Mouse (Mus musculus): ENCODE results near the gene Psmd10.

Gene Psmd10

GRCm38 (mm10) chrX:140956272-140956940, at the start of gene Psmd10, which contains the start of gene Atg4a:
TSS of gene Psmd10 (minus strand) at chrX:140956728.
TSS of gene Atg4a (plus strand) at chrX:140956907.
- in situ Hi-C loops (cut with MseI, MboI), result no loop called here

GRCm38 (mm10) chrX:140998885-140999284, 42.4 kb upstream of the Psmd10 start:
- in situ Hi-C loops (cut with MseI, MboI), result no loop called here

GRCm38 (mm10) chrX:140997912-140998545, 41.5 kb upstream of the Psmd10 start:
- in situ Hi-C loops (cut with MseI, MboI), result no loop called here

- in situ Hi-C loops (cut with MseI, MboI), result no loop called here
These were observed 40.5 kb upstream of the Psmd10 start for GRCm38 (mm10) chrX:140996909-140997516.

DNA sequence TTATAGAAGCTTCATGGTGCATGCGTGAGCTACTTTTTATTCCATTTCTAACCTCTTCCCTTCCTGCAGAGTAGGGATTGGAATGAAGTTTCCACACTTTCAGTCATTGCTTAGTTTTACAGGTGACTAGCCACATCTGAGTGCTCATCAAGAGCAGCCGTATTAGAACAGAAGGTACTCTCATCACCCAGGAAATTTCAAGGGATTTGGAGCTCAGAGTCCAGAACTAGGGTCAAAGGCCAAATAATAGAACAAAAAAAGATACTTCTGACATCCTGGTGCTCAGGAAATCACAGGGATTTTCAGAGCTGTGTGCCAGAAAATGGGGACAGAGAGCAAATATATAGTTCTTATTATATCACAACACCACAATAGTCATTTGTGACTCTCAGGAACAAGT, 28.7 kb upstream of the Psmd10 start:
- in situ Hi-C loops (cut with MseI, MboI), result no loop called here

DNA sequence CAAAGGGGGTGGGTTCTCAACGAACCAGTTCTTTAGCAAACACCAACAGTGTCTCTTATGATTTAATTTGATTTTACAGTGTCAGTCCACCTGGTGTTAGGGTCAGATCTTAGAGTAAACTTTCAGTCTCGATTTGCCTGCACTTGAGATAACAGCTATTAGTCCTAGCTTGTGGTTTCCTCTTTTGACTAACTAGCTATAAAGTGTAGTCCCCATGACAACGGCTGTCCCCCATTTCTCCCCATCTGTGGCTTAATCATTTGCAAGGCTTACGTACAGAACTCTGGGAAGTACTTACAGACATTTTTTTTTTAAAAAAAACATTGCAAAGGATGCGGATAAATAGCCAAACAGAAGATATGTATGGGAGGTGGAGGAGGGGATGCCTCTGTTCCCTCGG, 28.3 kb upstream of the Psmd10 start:
- in situ Hi-C loops (cut with MseI, MboI), result no loop called here

DNA sequence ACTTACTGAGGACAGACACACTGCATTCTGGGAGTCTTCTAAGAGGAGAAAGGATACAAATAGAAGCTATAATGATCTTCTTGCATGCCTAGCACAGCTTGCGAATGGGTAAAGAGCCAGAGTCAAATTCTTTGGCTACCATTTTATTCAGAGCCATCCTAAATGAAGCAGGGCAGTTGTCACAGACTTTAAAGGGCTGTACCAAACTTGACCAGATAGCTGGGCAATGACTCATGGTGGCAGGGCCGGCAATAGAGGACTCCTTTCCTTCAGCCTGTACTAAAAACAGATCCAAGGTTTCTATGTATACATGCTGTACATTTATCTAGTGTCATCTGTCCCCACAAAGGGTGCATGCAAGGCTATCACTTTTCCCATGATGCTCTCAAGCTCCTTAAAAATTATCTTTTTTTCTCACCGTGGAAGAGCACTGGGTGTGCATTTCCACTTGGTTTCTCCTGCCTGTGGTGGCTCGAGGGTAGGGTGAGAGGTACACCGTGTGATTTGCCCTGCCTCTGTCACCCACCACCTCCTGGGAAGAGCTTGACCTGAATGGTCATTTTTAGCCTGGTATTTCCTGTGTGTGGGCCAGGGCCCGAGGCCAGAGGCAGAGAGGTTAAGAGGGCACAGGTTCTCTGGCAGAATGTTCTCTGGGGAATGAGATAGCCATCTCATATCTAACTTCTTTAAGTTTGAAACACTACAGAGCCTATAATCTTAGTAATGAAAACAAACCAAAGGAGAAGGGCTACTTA, 26.9 kb upstream of the Psmd10 start:
- in situ Hi-C loops (cut with MseI, MboI), result no loop called here

DNA sequence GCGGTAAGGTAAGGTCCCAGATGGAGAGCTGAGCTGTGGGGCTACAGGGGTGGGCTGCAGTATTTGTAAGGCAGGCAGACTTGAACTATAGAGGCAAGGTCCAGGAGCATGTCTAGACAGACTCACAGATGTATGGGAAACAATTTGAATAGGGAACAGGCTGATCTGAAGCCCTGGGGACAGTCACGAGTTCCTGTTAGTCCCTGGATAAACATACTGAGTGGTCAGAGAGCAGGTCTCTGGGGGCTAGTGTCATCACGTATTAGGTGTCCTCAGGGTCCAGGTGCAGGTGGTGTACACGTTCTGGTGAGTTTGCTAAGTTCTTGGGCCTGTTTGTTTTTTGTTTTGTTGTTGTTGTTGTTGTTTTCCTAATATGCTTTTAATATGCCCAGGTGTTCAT, 23.6 kb upstream of the Psmd10 start:
- in situ Hi-C loops (cut with MseI, MboI), result no loop called here

DNA sequence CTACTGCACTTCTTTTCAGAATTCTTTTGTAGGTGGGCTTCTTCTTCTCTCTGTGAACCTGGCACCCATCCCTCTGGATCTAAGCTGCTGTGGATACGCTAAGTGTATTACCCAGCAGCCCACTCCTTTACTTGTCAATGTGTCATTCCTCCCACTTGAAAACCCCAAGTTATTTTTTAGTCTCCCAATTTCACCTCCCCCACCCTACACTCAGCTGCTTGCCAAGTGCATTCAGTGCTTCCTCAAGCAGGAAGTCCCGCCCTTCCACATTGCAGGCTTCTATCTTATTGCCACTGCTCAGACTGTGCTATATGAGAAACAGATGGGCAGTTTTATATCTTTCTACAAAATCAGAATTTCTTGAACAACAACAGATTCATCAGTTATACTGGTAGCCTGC, 23.0 kb upstream of the Psmd10 start:
- in situ Hi-C loops (cut with MseI, MboI), result no loop called here

- in situ Hi-C loops (cut with MseI, MboI), result no loop called here
These were observed 22.4 kb upstream of the Psmd10 start for GRCm38 (mm10) chrX:140978943-140979342.

DNA sequence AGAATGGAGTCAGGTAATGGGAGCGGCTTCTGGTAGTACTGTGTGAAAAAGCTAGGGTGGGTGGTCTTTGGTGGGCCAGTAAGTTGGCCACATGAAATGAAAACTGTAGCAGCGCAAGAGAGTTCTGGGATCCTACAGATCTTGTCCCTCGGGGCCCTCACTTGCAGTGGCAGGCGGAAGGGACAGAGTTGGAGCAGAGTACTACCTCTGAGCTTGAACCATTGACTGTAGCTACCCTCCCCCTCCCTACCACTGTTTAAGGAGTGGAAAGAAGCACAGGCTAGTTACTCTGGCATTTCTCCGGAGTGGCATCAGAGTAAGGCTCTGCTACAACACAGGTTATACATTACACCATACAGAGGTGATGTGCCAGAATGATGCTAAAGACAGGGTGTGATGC, 431 bp upstream of the Psmd10 start:
- in situ Hi-C loops (cut with MseI, MboI), result no loop called here

GRCm38 (mm10) chrX:140953618-140954017, 2.9 kb downstream of the Psmd10 start:
- in situ Hi-C loops (cut with MseI, MboI), result no loop called here

- in situ Hi-C loops (cut with MseI, MboI), result no loop called here
These were observed 20.3 kb downstream of the Psmd10 start for GRCm38 (mm10) chrX:140936271-140936670.

DNA sequence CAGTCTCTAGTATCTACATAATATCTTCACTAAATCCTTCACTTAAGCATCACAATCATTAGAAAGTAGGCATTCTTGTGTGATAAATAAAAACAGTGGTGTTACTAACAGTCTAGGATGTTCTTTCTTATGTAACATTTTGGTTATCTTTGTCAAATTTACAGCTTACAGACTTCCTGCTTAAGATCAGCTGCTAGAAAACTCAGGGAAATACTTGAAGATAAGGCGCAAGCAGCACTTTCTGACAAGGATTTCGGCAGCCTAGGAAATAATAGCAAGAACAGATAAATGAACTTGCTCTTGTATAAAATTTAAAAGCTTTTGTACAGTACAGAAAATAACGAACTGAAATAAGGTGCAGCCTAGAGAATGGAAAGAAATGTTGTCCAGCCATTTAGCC, 23.3 kb downstream of the Psmd10 start:
- in situ Hi-C loops (cut with MseI, MboI), result no loop called here

- in situ Hi-C loops (cut with MseI, MboI), result no loop called here
These were observed 24.5 kb downstream of the Psmd10 start for GRCm38 (mm10) chrX:140932066-140932465.

- in situ Hi-C loops (cut with MseI, MboI), result no loop called here
These were observed 35.2 kb downstream of the Psmd10 start for GRCm38 (mm10) chrX:140921321-140921720.

DNA sequence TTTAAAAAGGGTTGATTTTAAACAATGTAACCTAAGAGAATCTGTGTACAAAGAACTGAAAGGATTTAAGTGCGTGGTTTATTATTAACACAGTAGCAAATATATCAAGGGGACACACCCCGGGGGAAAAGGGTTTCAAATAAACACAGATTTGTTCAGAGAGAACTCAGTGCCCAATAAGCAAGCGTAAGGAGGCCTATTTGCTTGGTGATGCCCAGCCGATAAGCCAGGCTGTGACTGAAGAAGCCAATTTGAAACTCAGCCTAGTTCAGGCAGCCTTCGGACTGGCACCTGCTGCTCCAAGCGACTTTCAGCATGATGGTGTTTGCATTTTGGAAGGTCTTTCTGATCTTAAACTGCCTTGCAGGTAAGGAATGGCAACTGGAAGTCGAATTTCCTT, 49.2 kb downstream of the Psmd10 start, which contains the start of gene Vsig1:
Gene Vsig1 (plus strand): TSS at position 249 of the 400 bp plus-strand sequence.
- in situ Hi-C loops (cut with MseI, MboI), result no loop called here

DNA sequence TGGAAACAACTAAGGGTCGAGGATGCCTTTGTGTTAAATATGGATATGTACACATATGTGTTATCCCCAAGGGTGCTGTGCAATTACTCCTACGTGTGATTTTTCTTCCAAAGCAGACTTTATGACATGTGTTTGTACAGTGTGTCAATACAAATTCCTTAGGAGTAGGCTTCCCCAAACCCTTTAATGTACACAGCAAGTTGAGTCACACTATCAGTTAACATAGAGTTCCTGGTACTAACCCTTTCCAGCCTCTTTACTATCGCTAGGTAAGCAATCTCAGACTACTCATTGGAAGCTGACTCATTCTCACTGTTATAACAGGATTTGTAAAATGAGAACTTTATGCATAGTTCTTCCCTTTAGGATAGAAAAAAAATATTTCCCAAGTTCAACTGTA, 53.0 kb downstream of the Psmd10 start:
- in situ Hi-C loops (cut with MseI, MboI), result no loop called here

Data from mouse trophoblast stem cell (cell line).